Mouse (Mus musculus): ENCODE results near the gene Syt1. TPM values are rescaled to one million over a fixed set of nuclear protein-coding genes. Genes with fewer than 3 reads are reported as not detected.

Gene Syt1
- polyA plus RNA-seq, 1 experiment from 2014 or later: 4.5 TPM

DNA sequence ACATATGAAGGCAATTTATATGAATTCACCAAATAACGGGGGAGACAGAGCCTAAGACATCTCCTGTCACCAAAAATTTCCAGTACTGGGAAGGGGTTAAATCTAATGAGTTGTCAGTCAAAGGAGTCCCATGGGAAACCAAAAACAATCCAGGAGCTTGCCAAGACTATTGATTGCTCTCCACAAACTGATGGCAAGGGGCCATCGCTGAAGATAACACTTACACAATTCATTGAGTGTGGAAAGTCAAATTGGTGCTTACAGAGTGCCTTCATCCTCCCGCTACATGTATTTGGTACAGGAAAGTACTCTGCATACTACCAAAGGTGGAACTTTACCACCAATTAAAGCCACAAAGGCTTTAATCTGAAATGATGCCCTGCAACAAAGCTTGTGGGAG, 305.1 kb downstream of the Syt1 start:
- ATAC-seq: no peak
- Histone ChIP-seq H3K4me1 (replicated peaks; ENCODE audit: control insufficient read depth, insufficient read depth, low read length) (no peaks in the 10 kb centered on the region), H3K9ac (ENCODE audit: low read depth, low read length) (no peak overlapping the region), H3K9me3 (ENCODE audit: control insufficient read depth) (no peaks in the 10 kb centered on the region), H3K27me3 (replicated peaks; ENCODE audit: control insufficient read depth, insufficient read depth, low read length) (no peaks in the 10 kb centered on the region), H3K36me3 (ENCODE audit: control insufficient read depth, insufficient read depth) (no peaks in the 10 kb centered on the region), H3K4me2 (replicated peaks; ENCODE audit: low read depth) (no peak overlapping the region), H3K4me3 (ENCODE audit: low read depth, low read length) (no peak overlapping the region), H3K27ac (ENCODE audit: low read depth, low read length) (no peak overlapping the region)
- no peak for TF ChIP-seq CTCF (IDR thresholded peaks at IDR 0.05; ENCODE audit: low read depth)
- WGBS: 91% methylated on average over 3 of the region's 3 CpGs

DNA sequence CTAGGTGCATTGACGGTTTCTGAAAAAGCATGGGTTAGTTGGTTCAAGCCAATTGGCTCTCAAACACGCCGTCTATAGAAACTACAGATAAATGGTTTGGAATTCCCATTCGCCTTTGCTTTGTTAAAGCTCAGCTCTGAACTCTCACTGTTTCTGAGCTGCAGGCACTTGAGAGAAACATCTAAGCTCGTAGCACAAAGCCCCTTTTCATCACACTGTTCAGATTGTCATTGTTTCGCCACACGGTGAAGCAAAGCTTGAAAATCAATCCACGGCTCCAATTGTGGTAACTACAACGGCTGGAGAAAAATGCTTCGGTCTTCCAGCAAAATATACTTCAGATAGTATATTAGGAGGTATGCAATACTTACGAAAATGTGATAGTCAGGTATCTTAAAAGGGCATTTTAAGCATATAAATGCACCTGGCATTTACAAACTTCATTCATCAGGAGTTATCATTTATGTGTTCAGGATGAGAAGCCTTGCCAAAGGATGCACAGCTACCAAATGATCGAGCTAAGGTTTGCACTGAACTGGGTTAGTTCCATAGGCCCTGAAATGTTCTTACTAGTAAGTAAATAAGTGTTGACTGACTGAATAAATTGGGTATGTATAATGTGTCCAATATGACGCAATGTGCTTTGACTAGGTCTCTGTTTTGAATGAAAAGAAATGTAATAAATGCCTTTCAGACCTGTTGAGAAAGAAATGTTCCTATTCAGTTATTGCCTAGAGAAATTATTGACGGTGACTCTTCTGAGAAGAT, 309.2 kb downstream of the Syt1 start:
- Histone ChIP-seq H3K4me2 (replicated peaks; ENCODE audit: low read depth) (no peak overlapping the region), H3K27ac (ENCODE audit: low read depth, low read length) (no peak overlapping the region), H3K9me3 (ENCODE audit: control insufficient read depth) (no peaks in the 10 kb centered on the region), H3K27me3 (replicated peaks; ENCODE audit: control insufficient read depth, insufficient read depth, low read length) (no peaks in the 10 kb centered on the region), H3K4me3 (ENCODE audit: low read depth, low read length) (no peak overlapping the region), H3K4me1 (replicated peaks; ENCODE audit: control insufficient read depth, insufficient read depth, low read length) (no peaks in the 10 kb centered on the region), H3K36me3 (ENCODE audit: control insufficient read depth, insufficient read depth) (no peaks in the 10 kb centered on the region), H3K9ac (ENCODE audit: low read depth, low read length) (no peak overlapping the region)
- no peak for TF ChIP-seq CTCF (IDR thresholded peaks at IDR 0.05; ENCODE audit: low read depth)
- ATAC-seq: no peak
- 86% methylated on average over 14 of the region's 14 CpGs for WGBS

DNA sequence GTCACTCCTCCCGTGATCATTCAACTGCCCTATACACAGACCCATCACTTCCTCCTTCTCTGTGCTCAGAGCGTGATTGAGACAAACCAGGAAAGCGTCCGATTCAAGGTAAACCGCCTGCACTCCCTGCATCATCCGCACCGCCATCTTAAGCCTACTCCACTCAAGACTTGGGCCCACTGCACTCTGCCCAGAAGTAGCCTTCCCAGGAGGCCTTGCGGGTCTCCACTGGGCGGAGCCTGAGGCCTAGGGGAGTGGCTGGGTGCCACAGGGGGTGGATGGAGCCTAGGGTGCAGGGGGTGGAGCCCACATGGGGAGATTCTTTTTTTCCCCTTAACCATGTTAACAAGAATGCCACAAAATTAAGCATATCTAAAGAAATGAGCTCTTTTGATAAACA, 310.8 kb downstream of the Syt1 start, which contains the start of gene Gm5136:
Gene Gm5136 (minus strand): TSS at position 215 of the 400 bp plus-strand sequence.
- Histone ChIP-seq H3K27me3 (replicated peaks; ENCODE audit: control insufficient read depth, insufficient read depth, low read length) (no peaks in the 10 kb centered on the region), H3K9ac (ENCODE audit: low read depth, low read length) (no peak within 1 kb of the TSS), H3K4me2 (replicated peaks; ENCODE audit: low read depth) (no peak within 1 kb of the TSS), H3K27ac (ENCODE audit: low read depth, low read length) (no peak within 1 kb of the TSS), H3K4me1 (replicated peaks; ENCODE audit: control insufficient read depth, insufficient read depth, low read length) (no peaks in the 10 kb centered on the region), H3K36me3 (ENCODE audit: control insufficient read depth, insufficient read depth) (no peaks in the 10 kb centered on the region), H3K4me3 (ENCODE audit: low read depth, low read length) (no peak within 1 kb of the TSS), H3K9me3 (ENCODE audit: control insufficient read depth) (no peaks in the 10 kb centered on the region)
- 96% methylated on average over 9 of the region's 9 CpGs for WGBS
- ATAC-seq: no peak
- no peak for TF ChIP-seq CTCF (IDR thresholded peaks at IDR 0.05; ENCODE audit: low read depth)

DNA sequence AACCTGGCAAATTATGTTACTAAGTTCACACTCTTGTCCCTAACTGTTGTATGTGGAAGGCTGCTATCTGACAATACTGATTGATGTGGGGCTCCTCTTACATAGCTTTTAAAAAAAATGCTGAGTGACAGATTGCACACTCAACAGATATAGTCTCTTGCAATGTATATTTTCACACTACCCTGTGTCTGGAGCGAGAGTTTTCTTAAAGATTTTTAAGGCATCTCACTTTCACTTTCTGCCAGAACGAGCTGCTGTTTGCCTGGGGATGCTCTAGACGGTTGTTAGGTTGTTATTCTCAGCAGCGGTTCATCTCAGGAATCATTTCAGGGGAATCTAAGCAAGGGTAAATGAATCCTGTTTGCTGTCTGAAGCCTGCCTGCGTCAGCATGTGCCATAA, 313.7 kb downstream of the Syt1 start:
- no peak overlapping the region for H3K4me3 ChIP-seq (ENCODE audit: low read depth, low read length)
- no peaks in the 10 kb centered on the region for H3K36me3 ChIP-seq (ENCODE audit: control insufficient read depth, insufficient read depth)
- H3K4me2 ChIP-seq (replicated peaks; ENCODE audit: low read depth): no peak overlapping the region
- H3K9me3 ChIP-seq (ENCODE audit: control insufficient read depth): no peaks in the 10 kb centered on the region
- WGBS: 38% methylated on average over 5 of the region's 5 CpGs
- no peak overlapping the region for H3K9ac ChIP-seq (ENCODE audit: low read depth, low read length)
- no peak for ATAC-seq
- no peak for TF ChIP-seq CTCF (IDR thresholded peaks at IDR 0.05; ENCODE audit: low read depth)
- H3K27ac ChIP-seq (ENCODE audit: low read depth, low read length): no peak overlapping the region
- H3K27me3 ChIP-seq (replicated peaks; ENCODE audit: control insufficient read depth, insufficient read depth, low read length): no peaks in the 10 kb centered on the region
- no peaks in the 10 kb centered on the region for H3K4me1 ChIP-seq (replicated peaks; ENCODE audit: control insufficient read depth, insufficient read depth, low read length)

DNA sequence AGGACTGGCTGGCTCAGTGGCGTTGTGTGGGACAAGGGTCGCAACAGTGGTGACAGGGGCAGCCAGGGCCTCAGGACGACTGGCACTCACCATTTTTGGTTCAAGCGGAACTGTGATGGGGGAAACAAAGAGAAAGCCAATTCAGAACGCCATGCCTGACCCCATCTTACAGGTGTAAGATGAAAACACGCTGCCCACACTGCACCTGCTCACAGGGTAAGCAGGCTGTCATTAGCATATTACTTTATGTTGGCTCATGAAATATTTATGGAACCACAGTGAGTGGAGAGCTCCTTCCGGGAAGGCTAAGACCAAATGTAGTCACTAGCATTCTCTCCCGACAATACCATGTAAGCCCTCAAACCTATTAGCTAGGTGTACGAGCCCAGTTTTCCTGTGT, 319.8 kb downstream of the Syt1 start:
- H3K4me3 ChIP-seq (ENCODE audit: low read depth, low read length): no peak overlapping the region
- no peak overlapping the region for H3K27ac ChIP-seq (ENCODE audit: low read depth, low read length)
- no peak overlapping the region for H3K4me2 ChIP-seq (replicated peaks; ENCODE audit: low read depth)
- no peaks in the 10 kb centered on the region for H3K27me3 ChIP-seq (replicated peaks; ENCODE audit: control insufficient read depth, insufficient read depth, low read length)
- no peak for ATAC-seq
- 72% methylated on average over 9 of the region's 9 CpGs for WGBS
- no peak overlapping the region for H3K9ac ChIP-seq (ENCODE audit: low read depth, low read length)
- H3K4me1 ChIP-seq (replicated peaks; ENCODE audit: control insufficient read depth, insufficient read depth, low read length): no peaks in the 10 kb centered on the region
- no peak for TF ChIP-seq CTCF (IDR thresholded peaks at IDR 0.05; ENCODE audit: low read depth)
- no peaks in the 10 kb centered on the region for H3K9me3 ChIP-seq (ENCODE audit: control insufficient read depth)
- H3K36me3 ChIP-seq (ENCODE audit: control insufficient read depth, insufficient read depth): no peaks in the 10 kb centered on the region

DNA sequence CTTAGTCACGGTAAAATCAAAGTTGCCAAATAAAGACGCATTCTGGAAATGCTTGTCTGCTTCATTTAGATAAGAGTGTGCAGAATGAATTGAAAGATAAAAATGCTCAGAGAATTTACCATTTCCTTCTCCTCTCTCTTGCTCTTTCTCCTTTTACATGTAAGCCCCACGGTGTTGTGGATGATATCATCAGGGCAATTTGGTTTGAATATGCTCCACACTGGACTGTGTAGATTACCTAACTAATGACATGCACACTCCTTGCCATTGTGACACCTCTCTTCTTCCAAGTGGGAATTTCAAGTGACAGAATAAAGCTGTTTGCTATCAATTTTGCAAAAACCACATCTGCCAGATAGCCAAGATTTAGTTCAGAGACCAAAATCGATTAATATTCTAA, 324.1 kb downstream of the Syt1 start:
- TF ChIP-seq CTCF (IDR thresholded peaks at IDR 0.05; ENCODE audit: low read depth): no peak
- H3K27ac ChIP-seq (ENCODE audit: low read depth, low read length): no peak overlapping the region
- no peak overlapping the region for H3K4me2 ChIP-seq (replicated peaks; ENCODE audit: low read depth)
- no peak overlapping the region for H3K4me3 ChIP-seq (ENCODE audit: low read depth, low read length)
- H3K9ac ChIP-seq (ENCODE audit: low read depth, low read length): no peak overlapping the region
- ATAC-seq: no peak
- WGBS: 70% methylated on average over 4 of the region's 4 CpGs
- no peaks in the 10 kb centered on the region for H3K4me1 ChIP-seq (replicated peaks; ENCODE audit: control insufficient read depth, insufficient read depth, low read length)
- no peaks in the 10 kb centered on the region for H3K36me3 ChIP-seq (ENCODE audit: control insufficient read depth, insufficient read depth)
- H3K9me3 ChIP-seq (ENCODE audit: control insufficient read depth): no peaks in the 10 kb centered on the region
- H3K27me3 ChIP-seq (replicated peaks; ENCODE audit: control insufficient read depth, insufficient read depth, low read length): no peaks in the 10 kb centered on the region

Data from intestine, postnatal 0 days (tissue).